Mouse (Mus musculus) kidney, embryonic 14.5 days (tissue): ENCODE results near the gene Pisd. TPM values are rescaled to one million over a fixed set of nuclear protein-coding genes. Genes with fewer than 3 reads are reported as not detected.
A peak's percentile ranks its signal among the peaks of the same experiment; 100 is the strongest.
"Not testable (repeated sequence)": the region's sequence is repeated elsewhere in the genome, so short reads cannot be mapped to it uniquely, and the experiment has no call there.

ENCODE experiments used
- ATAC-seq: fragments of 200-750 bp; cut with Nextera tagmentation; 2 replicates; pipeline ENCODE4 v1.8.0; 2017; ENCODE audit warnings: moderate number of reproducible peaks, mild to moderate bottlenecking, moderate TSS enrichment, moderate library complexity; ENCODE audit not compliant: low FRiP score, low TSS enrichment
- H3K27ac ChIP-seq: fragments of 300-500 bp; sonication (generic); 2 replicates; pipeline ENCODE4 v1.5.1; 2014; ENCODE audit warnings: low read depth, mild to moderate bottlenecking, low read length, moderate library complexity, mixed read lengths
- H3K27me3 ChIP-seq: fragments of 300-500 bp; sonication (generic); 2 replicates; pipeline ENCODE4 v1.6.1; 2014; ENCODE audit warnings: mild to moderate bottlenecking, low read length; ENCODE audit not compliant: control insufficient read depth, insufficient read depth
- H3K36me3 ChIP-seq: fragments of 300-500 bp; sonication (generic); 2 replicates; pipeline ENCODE4 v1.6.1; 2014; ENCODE audit warnings: low read length, mixed read lengths; ENCODE audit not compliant: control insufficient read depth, insufficient read depth
- H3K4me1 ChIP-seq: fragments of 300-500 bp; sonication (generic); 2 replicates; pipeline ENCODE4 v1.6.1; 2014; ENCODE audit warnings: low read length, mixed read lengths; ENCODE audit not compliant: control insufficient read depth, insufficient read depth
- H3K4me2 ChIP-seq: fragments of 300-500 bp; sonication (generic); replicated peaks from 2 replicates; pipeline ENCODE4 v1.6.1; 2014; ENCODE audit warnings: low read depth, mild to moderate bottlenecking, low read length
- H3K4me3 ChIP-seq: fragments of 300-500 bp; sonication (generic); 2 replicates; pipeline ENCODE4 v1.5.1; 2014; ENCODE audit warnings: mild to moderate bottlenecking, low read length
- H3K9ac ChIP-seq: fragments of 300-500 bp; sonication (generic); 2 replicates; pipeline ENCODE4 v1.6.1; 2014; ENCODE audit warnings: low read depth, mild to moderate bottlenecking, low read length, moderate library complexity
- H3K9me3 ChIP-seq: fragments of 300-500 bp; sonication (generic); 2 replicates; pipeline ENCODE4 v1.6.1; 2016; ENCODE audit warnings: low read length; ENCODE audit not compliant: control insufficient read depth
- WGBS: fragments of 180-500 bp; shearing (Covaris S2); extraction: QIAGEN DNeasy Blood & Tissue Kit; methylation state at CpG from one replicate; pipeline ENCODE4 v1.1.7; 2014; 5-methylcytosine and 5-hydroxymethylcytosine counted together
- polyA plus RNA-seq: library from polyadenylated mRNA; unstranded; fragments of >200 nt; fragmentation: Nextera tagmentation; extraction: Ambion mirVana; gene quantifications from 2 replicates; pipeline ENCODE4 v1.2.1, GENCODE M21; 2014

The Pisd gene
- polyA plus RNA-seq, 1 experiment from 2014 or later: 79.2 TPM

GRCm38 (mm10) chr5:32756141-32756540 is 29.3 kb downstream of the Pisd start:
- H3K4me3 ChIP-seq: no peak overlapping the region
- no peak overlapping the region for H3K9ac ChIP-seq
- no peak overlapping the region for H3K27ac ChIP-seq
- no peaks in the 10 kb centered on the region for H3K9me3 ChIP-seq
- H3K36me3 ChIP-seq: no peaks in the 10 kb centered on the region
- H3K4me1 ChIP-seq: no peaks in the 10 kb centered on the region
- no peak for ATAC-seq
- no peaks in the 10 kb centered on the region for H3K27me3 ChIP-seq
- 92% methylated on average over 8 of the region's 8 CpGs for WGBS
- no peak overlapping the region for H3K4me2 ChIP-seq

- Histone ChIP-seq H3K9ac (no peak overlapping the region), H3K9me3 (no peaks in the 10 kb centered on the region), H3K4me2 (no peak overlapping the region), H3K36me3 (no peaks in the 10 kb centered on the region), H3K4me1 (peaks cover 6% of the 10 kb centered on the region; the same call in 1 of the 2 replicates), H3K27me3 (no peaks in the 10 kb centered on the region), H3K4me3 (no peak overlapping the region), H3K27ac (no peak overlapping the region)
- no peak; the same call in 1 of the 2 replicates for ATAC-seq
- WGBS: 47% methylated on average over 2 of the region's 2 CpGs
Measured at GRCm38 (mm10) chr5:32751736-32752135, 33.7 kb downstream of the Pisd start.

- peaks cover 23% of the 10 kb centered on the region for H3K4me1 ChIP-seq
- H3K36me3 ChIP-seq: no peaks in the 10 kb centered on the region
- ATAC-seq: no peak
- H3K9me3 ChIP-seq: no peaks in the 10 kb centered on the region
- no peak overlapping the region for H3K4me2 ChIP-seq
- no peak overlapping the region for H3K9ac ChIP-seq
- H3K27ac ChIP-seq: no peak overlapping the region
- H3K27me3 ChIP-seq: no peaks in the 10 kb centered on the region
- H3K4me3 ChIP-seq: no peak overlapping the region
- 89% methylated on average over 6 of the region's 6 CpGs for WGBS
Measured at GRCm38 (mm10) chr5:32748936-32749335, 36.5 kb downstream of the Pisd start.

- Histone ChIP-seq H3K27me3 (no peaks in the 10 kb centered on the region), H3K36me3 (no peaks in the 10 kb centered on the region), H3K9ac (no peak overlapping the region), H3K9me3 (no peaks in the 10 kb centered on the region), H3K4me1 (peaks cover 23% of the 10 kb centered on the region), H3K4me3 (no peak overlapping the region), H3K27ac (no peak overlapping the region), H3K4me2 (no peak overlapping the region)
- 61% methylated on average over 6 of the region's 6 CpGs for WGBS
- ATAC-seq: no peak
Measured at GRCm38 (mm10) chr5:32747650-32748375, 37.6 kb downstream of the Pisd start.

GRCm38 (mm10) chr5:32745705-32746655 is 39.5 kb downstream of the Pisd start:
- H3K4me3 ChIP-seq: peak overlapping the region; percentile 45

GRCm38 (mm10) chr5:32742149-32742548 is 43.3 kb downstream of the Pisd start:
- ATAC-seq: no peak
- Histone ChIP-seq H3K27ac (no peak overlapping the region), H3K9me3 (no peaks in the 10 kb centered on the region), H3K36me3 (peaks cover 17% of the 10 kb centered on the region; the same call in 1 of the 2 replicates), H3K4me1 (peaks cover 20% of the 10 kb centered on the region), H3K27me3 (no peaks in the 10 kb centered on the region), H3K4me3 (no peak overlapping the region), H3K9ac (no peak overlapping the region), H3K4me2 (no peak overlapping the region)
- 71% methylated on average over 9 of the region's 9 CpGs for WGBS

More at GRCm38 (mm10) chr5:32745705-32746655, 39.5 kb downstream of the Pisd start:
- peak overlapping the region; percentile 91 for H3K27ac ChIP-seq
- peaks cover 23% of the 10 kb centered on the region for H3K4me1 ChIP-seq
- H3K9me3 ChIP-seq: no peaks in the 10 kb centered on the region
- ATAC-seq: peak; percentile 92
- no peaks in the 10 kb centered on the region for H3K27me3 ChIP-seq
- whole genome bisulfite sequencing: 2% methylated on average over 8 of the region's 10 CpGs
- peak overlapping the region; percentile 54 for H3K4me2 ChIP-seq
- peaks cover 3% of the 10 kb centered on the region; the same call in 1 of the 2 replicates for H3K36me3 ChIP-seq
- peak overlapping the region; percentile 57 for H3K9ac ChIP-seq

GRCm38 (mm10) chr5:32741377-32741776 is 44.1 kb downstream of the Pisd start:
- not testable (repeated sequence) for H3K9ac ChIP-seq, H3K4me2 ChIP-seq, H3K27ac ChIP-seq, H3K9me3 ChIP-seq, H3K4me3 ChIP-seq, H3K27me3 ChIP-seq, ATAC-seq
- 86% methylated on average over 4 of the region's 4 CpGs for WGBS
- peaks cover 13% of the 10 kb centered on the region; the same call in 1 of the 2 replicates for H3K4me1 ChIP-seq
- peaks cover 18% of the 10 kb centered on the region; the same call in 1 of the 2 replicates for H3K36me3 ChIP-seq

GRCm38 (mm10) chr5:32740850-32741249 is 44.6 kb downstream of the Pisd start:
- not testable (repeated sequence) for ATAC-seq, H3K4me1 ChIP-seq, H3K4me3 ChIP-seq, H3K4me2 ChIP-seq, H3K9me3 ChIP-seq, H3K27ac ChIP-seq, H3K27me3 ChIP-seq, H3K9ac ChIP-seq
- 85% methylated on average over 8 of the region's 8 CpGs for WGBS
- peaks cover 19% of the 10 kb centered on the region; the same call in 1 of the 2 replicates for H3K36me3 ChIP-seq
